Mouse (Mus musculus) E14TG2a.4 (cell line): Measurements from ENCODE around the gene Nsmce1.

ENCODE experiments used
- CTCF ChIP-seq: conservative IDR thresholded peaks from 2 replicates; pipeline ENCODE4 v1.5.1; 2014; ENCODE audit warnings: low read length
- POU5F1 ChIP-seq: IDR thresholded peaks from 2 replicates; pipeline ENCODE4 v1.6.1; 2014; ENCODE audit warnings: low read length, borderline replicate concordance

DNA sequence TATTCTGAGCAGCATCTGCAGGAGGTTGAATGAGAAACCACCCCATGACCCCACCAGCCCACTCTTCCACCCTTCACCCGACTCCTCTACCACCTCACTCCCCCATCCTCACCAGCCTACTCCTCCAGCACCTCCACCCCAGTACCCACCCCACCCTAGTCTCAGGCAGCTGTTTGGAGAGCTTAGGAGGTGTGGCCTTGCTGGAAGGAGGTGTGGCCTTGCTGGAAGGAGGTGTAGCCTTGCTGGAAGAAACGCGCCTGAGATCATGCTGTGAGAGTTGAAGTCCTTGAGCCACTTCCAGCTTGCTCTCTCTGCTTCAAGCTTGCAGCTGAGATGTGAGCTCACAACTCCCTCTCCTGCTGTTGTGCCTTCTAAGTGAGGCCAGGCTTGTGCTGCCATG lies 73.0 kb downstream of the Nsmce1 start:
- TF ChIP-seq CTCF (no peak), POU5F1 (no peak)
